Mouse (Mus musculus) megakaryocyte, embryonic 14.5 days (primary cell): ENCODE measurements at regions not wholly inside any gene's neighbourhood (a gene's known extent, or its start where the extent isn't known, plus 50 kb on each side); places are given as distances from the start of the nearest gene placed in this dataset.
"Not testable (repeated sequence)": the region's sequence is repeated elsewhere in the genome, so short reads cannot be mapped to it uniquely, and the experiment has no call there.

ENCODE experiments used
- H3K27me3 ChIP-seq: replicated peaks from 2 replicates; pipeline ENCODE3; 2012; ENCODE audit warnings: inconsistent platforms
- H3K36me3 ChIP-seq: replicated peaks from 2 replicates; pipeline ENCODE3; 2012; ENCODE audit warnings: low read length, inconsistent platforms, mixed read lengths
- H3K4me1 ChIP-seq: 2 replicates; pipeline ENCODE4 v1.6.1; 2012; ENCODE audit warnings: inconsistent platforms
- H3K4me3 ChIP-seq: replicated peaks from 2 replicates; pipeline ENCODE3; 2012; ENCODE audit warnings: moderate library complexity, mild to moderate bottlenecking, inconsistent platforms
- H3K9me3 ChIP-seq: 2 replicates; pipeline ENCODE4 v1.6.1; 2012; ENCODE audit warnings: inconsistent platforms
- FLI1 ChIP-seq: IDR thresholded peaks from 2 replicates; pipeline ENCODE4 v1.6.1; 2012; ENCODE audit warnings: low read length, inconsistent platforms, mixed read lengths
- GATA1 ChIP-seq: IDR thresholded peaks from 3 replicates; pipeline ENCODE4 v1.6.1; 2012; ENCODE audit warnings: mixed read lengths, low read length, inconsistent platforms, borderline replicate concordance

DNA sequence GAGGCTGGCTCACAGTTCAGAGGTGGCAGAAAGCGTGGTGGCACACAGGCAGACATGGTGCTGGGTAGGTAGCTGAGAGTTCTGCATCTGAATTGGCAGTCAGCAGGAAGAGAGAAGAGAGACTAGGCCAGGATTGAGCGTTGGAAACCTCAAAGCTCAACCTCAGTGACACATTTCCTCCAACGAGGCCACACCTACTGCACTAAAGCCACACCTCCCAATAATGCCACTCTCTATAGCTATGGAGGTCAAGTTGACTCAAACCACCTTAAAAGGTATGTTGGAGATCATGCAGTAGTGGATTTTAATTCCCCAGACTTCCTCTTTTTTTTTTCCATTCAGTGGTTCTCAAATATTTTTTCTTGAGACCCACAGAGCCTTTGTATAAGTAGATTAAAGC, 57.1 kb downstream of the Ccdc54 start:
- peaks cover 8% of the 10 kb centered on the region; the same call in 1 of the 2 replicates for H3K9me3 ChIP-seq
- no peak overlapping the region for H3K4me3 ChIP-seq
- H3K36me3 ChIP-seq: no peaks in the 10 kb centered on the region
- peaks cover 18% of the 10 kb centered on the region for H3K4me1 ChIP-seq
- H3K27me3 ChIP-seq: peaks cover 11% of the 10 kb centered on the region
- no peak for TF ChIP-seq FLI1
- no peak for TF ChIP-seq GATA1

- peaks cover 33% of the 10 kb centered on the region for H3K27me3 ChIP-seq
- peaks cover 24% of the 10 kb centered on the region for H3K4me1 ChIP-seq
- peak overlapping the region; percentile 92 for H3K4me3 ChIP-seq
- no peak for TF ChIP-seq FLI1
- no peak for TF ChIP-seq GATA1
- no peaks in the 10 kb centered on the region for H3K36me3 ChIP-seq
- H3K9me3 ChIP-seq: no peaks in the 10 kb centered on the region
Observed at GRCm38 (mm10) chr16:50529511-50530416, 61.2 kb downstream of the Ccdc54 start.

GRCm38 (mm10) chr16:50528677-50529510, 62.1 kb downstream of the Ccdc54 start:
- Histone ChIP-seq H3K4me1 (peaks cover 23% of the 10 kb centered on the region), H3K27me3 (peaks cover 33% of the 10 kb centered on the region), H3K9me3 (no peaks in the 10 kb centered on the region), H3K36me3 (no peaks in the 10 kb centered on the region), H3K4me3 (peak overlapping the region; percentile 92)
- TF ChIP-seq GATA1 (no peak), FLI1 (no peak)

GRCm38 (mm10) chr16:50528355-50528676, 62.6 kb downstream of the Ccdc54 start:
- Histone ChIP-seq H3K9me3 (no peaks in the 10 kb centered on the region), H3K4me3 (peak overlapping the region; percentile 92)

GRCm38 (mm10) chr16:50526930-50527329, 64.0 kb downstream of the Ccdc54 start:
- H3K36me3 ChIP-seq, H3K9me3 ChIP-seq, H3K4me3 ChIP-seq: not testable (repeated sequence)
- peaks cover 34% of the 10 kb centered on the region for H3K27me3 ChIP-seq
- peaks cover 20% of the 10 kb centered on the region for H3K4me1 ChIP-seq

More at GRCm38 (mm10) chr16:50528355-50528676, 62.6 kb downstream of the Ccdc54 start:
- Histone ChIP-seq H3K27me3 (peaks cover 32% of the 10 kb centered on the region), H3K36me3 (no peaks in the 10 kb centered on the region), H3K4me1 (peaks cover 20% of the 10 kb centered on the region)
- TF ChIP-seq GATA1 (no peak), FLI1 (no peak)

DNA sequence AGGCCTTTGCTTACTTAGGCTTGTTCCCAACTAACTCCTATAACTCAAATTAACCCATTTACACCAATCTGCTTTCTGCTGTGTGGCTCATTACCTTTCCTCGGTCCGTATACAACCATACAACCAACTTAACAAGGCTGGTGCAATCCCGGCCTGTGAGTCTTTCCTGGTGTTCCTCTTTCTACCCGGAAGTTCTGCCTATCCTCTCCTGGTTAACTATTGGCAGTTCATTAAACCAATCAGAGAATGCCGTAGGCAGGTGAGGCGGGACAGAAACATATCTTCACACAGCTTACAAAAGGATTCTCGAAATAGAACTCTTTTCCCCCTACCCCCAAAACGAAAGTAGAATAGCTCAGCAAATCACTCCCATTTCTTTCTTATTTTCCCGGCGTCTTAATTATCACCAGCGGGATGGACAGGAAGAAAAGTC, 65.0 kb downstream of the Ccdc54 start:
- Histone ChIP-seq H3K27me3 (peaks cover 34% of the 10 kb centered on the region), H3K4me1 (peaks cover 20% of the 10 kb centered on the region), H3K36me3 (no peaks in the 10 kb centered on the region), H3K4me3 (no peak overlapping the region), H3K9me3 (no peaks in the 10 kb centered on the region)
- TF ChIP-seq FLI1 (no peak), GATA1 (no peak)

- H3K27me3 ChIP-seq: peaks cover 35% of the 10 kb centered on the region
- peaks cover 20% of the 10 kb centered on the region for H3K4me1 ChIP-seq
- no peak for TF ChIP-seq GATA1
- TF ChIP-seq FLI1: no peak
- H3K4me3 ChIP-seq: no peak overlapping the region
- no peaks in the 10 kb centered on the region for H3K36me3 ChIP-seq
- H3K9me3 ChIP-seq: no peaks in the 10 kb centered on the region
Observed at GRCm38 (mm10) chr16:50525504-50525903, 65.5 kb downstream of the Ccdc54 start.

GRCm38 (mm10) chr16:50519610-50520009, 71.3 kb downstream of the Ccdc54 start:
- TF ChIP-seq GATA1 (no peak), FLI1 (no peak)
- peaks cover 22% of the 10 kb centered on the region for H3K27me3 ChIP-seq
- H3K9me3 ChIP-seq: 0 out of 2 replicates have a peak, but pooled peaks cover 4% of the 10 kb centered on the region
- H3K36me3 ChIP-seq: no peaks in the 10 kb centered on the region
- no peaks in the 10 kb centered on the region for H3K4me1 ChIP-seq
- no peak overlapping the region for H3K4me3 ChIP-seq

DNA sequence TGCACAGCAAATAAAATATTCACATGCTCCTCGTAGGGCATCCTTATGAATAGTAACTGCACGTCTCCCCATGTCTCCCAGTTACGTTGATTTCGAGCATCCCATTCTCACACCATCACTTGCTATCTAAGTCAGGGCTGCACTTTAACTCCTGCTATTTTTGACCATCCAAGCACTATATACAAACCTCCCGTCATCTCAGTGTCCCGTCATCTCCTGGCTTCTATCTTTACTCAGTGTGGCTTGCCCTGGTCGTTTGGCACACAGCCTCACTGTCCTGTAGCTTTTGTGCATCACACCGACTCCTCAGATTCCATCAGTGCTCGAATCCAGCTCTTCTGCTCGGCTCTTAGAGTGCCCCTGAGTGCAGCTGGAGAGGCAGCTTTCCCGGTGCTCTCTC, 74.4 kb downstream of the Ccdc54 start:
- no peak overlapping the region for H3K4me3 ChIP-seq
- H3K9me3 ChIP-seq: 0 out of 2 replicates have a peak, but pooled peaks cover 4% of the 10 kb centered on the region
- no peaks in the 10 kb centered on the region for H3K4me1 ChIP-seq
- TF ChIP-seq FLI1 (no peak), GATA1 (no peak)
- peaks cover 20% of the 10 kb centered on the region for H3K27me3 ChIP-seq
- no peaks in the 10 kb centered on the region for H3K36me3 ChIP-seq

GRCm38 (mm10) chr16:50515039-50515438, 75.9 kb downstream of the Ccdc54 start:
- no peaks in the 10 kb centered on the region for H3K36me3 ChIP-seq
- TF ChIP-seq FLI1: no peak
- no peak for TF ChIP-seq GATA1
- peaks cover 18% of the 10 kb centered on the region for H3K27me3 ChIP-seq
- 0 out of 2 replicates have a peak, but pooled peaks cover 4% of the 10 kb centered on the region for H3K9me3 ChIP-seq
- H3K4me1 ChIP-seq: no peaks in the 10 kb centered on the region
- H3K4me3 ChIP-seq: no peak overlapping the region
